Mouse (Mus musculus) erythroblast, embryonic 14.5 days (primary cell): Measurements from ENCODE around the gene Il4i1. TPM values are rescaled to one million over a fixed set of nuclear protein-coding genes. Genes with fewer than 3 reads are reported as not detected.

ENCODE experiments used
- H3K27me3 ChIP-seq: 2 replicates; pipeline ENCODE4 v1.6.1; 2012; ENCODE audit warnings: inconsistent platforms; ENCODE audit not compliant: control insufficient read depth
- H3K36me3 ChIP-seq: 2 replicates; pipeline ENCODE4 v1.6.1; 2012; ENCODE audit warnings: mild to moderate bottlenecking, inconsistent platforms; ENCODE audit not compliant: control insufficient read depth
- H3K4me1 ChIP-seq: 2 replicates; pipeline ENCODE4 v1.6.1; 2012; ENCODE audit warnings: inconsistent platforms; ENCODE audit not compliant: control insufficient read depth
- H3K4me3 ChIP-seq: replicated peaks from 2 replicates; pipeline ENCODE3; 2012; ENCODE audit warnings: moderate library complexity, mild to moderate bottlenecking, inconsistent platforms
- H3K9me3 ChIP-seq: 2 replicates; pipeline ENCODE4 v1.6.1; 2012; ENCODE audit warnings: low read length, inconsistent platforms, mixed read lengths; ENCODE audit not compliant: control insufficient read depth
- GATA1 ChIP-seq: IDR thresholded peaks from 2 replicates; pipeline ENCODE4 v1.6.1; 2012; ENCODE audit warnings: low read length, inconsistent platforms, mixed read lengths
- TAL1 ChIP-seq: IDR thresholded peaks from 3 replicates; pipeline ENCODE4 v1.6.1; 2012; ENCODE audit warnings: low read length, inconsistent platforms, mixed read lengths
- polyA plus RNA-seq: library from polyadenylated mRNA; stranded (reverse); fragments of >175 nt; gene quantifications from 2 replicates; pipeline ENCODE4 v1.2.3, GENCODE M21; 2012

Gene Il4i1
- polyA plus RNA-seq, 1 experiment: 0.12 TPM

- peaks cover 74% of the 10 kb centered on the region for H3K4me1 ChIP-seq
- no peaks in the 10 kb centered on the region for H3K9me3 ChIP-seq
- peaks cover 65% of the 10 kb centered on the region for H3K36me3 ChIP-seq
- TF ChIP-seq TAL1: no peak
- no peak for TF ChIP-seq GATA1
- H3K4me3 ChIP-seq: no peak overlapping the region
- peaks cover 3% of the 10 kb centered on the region; the same call in 1 of the 2 replicates for H3K27me3 ChIP-seq
These were observed 48.7 kb downstream of the Il4i1 start for GRCm38 (mm10) chr7:44864595-44865542.

GRCm38 (mm10) chr7:44866276-44867009 is 50.3 kb downstream of the Il4i1 start:
- Histone ChIP-seq H3K36me3 (peaks cover 49% of the 10 kb centered on the region), H3K9me3 (no peaks in the 10 kb centered on the region), H3K4me3 (no peak overlapping the region), H3K4me1 (peaks cover 67% of the 10 kb centered on the region), H3K27me3 (peaks cover 3% of the 10 kb centered on the region; the same call in 1 of the 2 replicates)
- no peak for TF ChIP-seq TAL1
- no peak for TF ChIP-seq GATA1

DNA sequence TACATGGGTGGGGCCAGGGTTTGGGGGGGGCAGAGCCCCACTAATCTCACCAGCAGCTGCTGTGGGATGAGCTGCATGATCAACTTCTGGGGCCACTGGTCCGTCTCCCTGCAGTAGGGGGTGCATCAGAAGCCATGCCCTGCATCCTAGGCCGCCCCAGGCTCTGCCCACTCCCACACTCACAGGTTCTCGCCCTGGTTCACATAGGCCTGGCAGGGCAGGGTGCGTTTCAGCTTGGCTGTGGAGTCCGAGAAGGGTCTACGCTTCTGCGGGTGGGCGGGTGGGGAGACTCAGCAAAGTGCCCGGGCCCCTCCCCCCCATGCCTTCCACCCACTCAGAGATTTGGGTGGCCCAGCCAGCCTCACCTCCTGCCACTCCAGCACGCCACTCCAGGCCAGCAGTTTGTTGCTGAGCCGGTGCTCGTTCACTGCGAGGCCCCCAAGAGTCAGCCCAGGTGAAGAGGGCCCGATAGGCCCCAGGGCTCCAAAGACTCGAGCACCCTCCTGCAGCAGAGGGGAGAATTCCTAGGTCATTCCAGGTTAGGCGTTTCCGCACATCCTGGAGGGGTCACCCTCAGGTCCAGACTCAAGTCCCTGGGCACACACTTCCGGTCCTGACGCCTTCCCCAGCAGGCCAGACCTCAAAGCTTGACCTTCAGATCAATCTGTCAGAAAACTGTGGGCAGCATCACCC is 51.0 kb downstream of the Il4i1 start:
- peaks cover 42% of the 10 kb centered on the region for H3K36me3 ChIP-seq
- H3K4me1 ChIP-seq: peaks cover 66% of the 10 kb centered on the region
- peaks cover 3% of the 10 kb centered on the region; the same call in 1 of the 2 replicates for H3K27me3 ChIP-seq
- TF ChIP-seq TAL1 (no peak), GATA1 (no peak)
- H3K9me3 ChIP-seq: no peaks in the 10 kb centered on the region
- H3K4me3 ChIP-seq: no peak overlapping the region

- H3K4me1 ChIP-seq: peaks cover 66% of the 10 kb centered on the region
- peaks cover 35% of the 10 kb centered on the region for H3K36me3 ChIP-seq
- H3K4me3 ChIP-seq: peak overlapping the region; percentile 77
- H3K27me3 ChIP-seq: peaks cover 3% of the 10 kb centered on the region; the same call in 1 of the 2 replicates
- no peaks in the 10 kb centered on the region for H3K9me3 ChIP-seq
- TF ChIP-seq TAL1: no peak
- no peak for TF ChIP-seq GATA1
These were observed 51.6 kb downstream of the Il4i1 start for GRCm38 (mm10) chr7:44867802-44868201.

DNA sequence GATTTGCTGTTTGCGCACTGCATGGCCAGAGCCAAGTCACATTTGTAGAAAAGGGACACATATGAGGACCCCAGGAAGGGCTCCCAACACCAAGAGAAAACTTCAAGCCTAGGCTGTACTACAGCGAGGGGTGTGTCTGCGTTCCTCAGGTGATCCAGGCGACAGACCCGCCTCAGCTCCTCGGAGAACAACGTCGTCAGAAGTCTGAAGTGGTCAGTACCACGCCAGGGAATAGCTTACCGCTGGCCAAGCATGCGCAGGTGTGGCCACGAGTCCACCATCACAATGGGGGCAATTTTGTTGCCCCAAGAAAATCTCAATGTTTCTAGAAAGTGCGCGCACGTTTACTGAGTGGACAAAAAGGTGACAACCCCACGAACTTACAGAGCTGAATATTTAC is 52.3 kb downstream of the Il4i1 start:
- Histone ChIP-seq H3K4me1 (peaks cover 63% of the 10 kb centered on the region), H3K4me3 (peak overlapping the region; percentile 77), H3K36me3 (peaks cover 29% of the 10 kb centered on the region), H3K27me3 (peaks cover 3% of the 10 kb centered on the region; the same call in 1 of the 2 replicates), H3K9me3 (no peaks in the 10 kb centered on the region)
- TF ChIP-seq GATA1: no peak
- TF ChIP-seq TAL1: no peak

- peaks cover 22% of the 10 kb centered on the region for H3K36me3 ChIP-seq
- peaks cover 64% of the 10 kb centered on the region for H3K4me1 ChIP-seq
- TF ChIP-seq GATA1 (no peak), TAL1 (no peak)
- H3K27me3 ChIP-seq: peaks cover 3% of the 10 kb centered on the region; the same call in 1 of the 2 replicates
- no peaks in the 10 kb centered on the region for H3K9me3 ChIP-seq
- peak overlapping the region; percentile 77 for H3K4me3 ChIP-seq
These were observed 52.9 kb downstream of the Il4i1 start for GRCm38 (mm10) chr7:44868919-44869696.

- no peak for TF ChIP-seq GATA1
- TF ChIP-seq TAL1: no peak
- Histone ChIP-seq H3K9me3 (no peaks in the 10 kb centered on the region), H3K4me3 (peak within 1 kb of the TSS; percentile 77), H3K4me1 (peaks cover 60% of the 10 kb centered on the region), H3K36me3 (peaks cover 14% of the 10 kb centered on the region), H3K27me3 (peaks cover 3% of the 10 kb centered on the region; the same call in 1 of the 2 replicates)
These were observed 53.7 kb downstream of the Il4i1 start, which contains the start of gene Ptov1 for GRCm38 (mm10) chr7:44869697-44870528. Ptov1 (minus strand) TSS chr7:44869788.
